Mouse (Mus musculus) midbrain, embryonic 15.5 days (tissue): Measurements from ENCODE around the gene Zbtb46. TPM values are rescaled to one million over a fixed set of nuclear protein-coding genes. Genes with fewer than 3 reads are reported as not detected.

Source experiments
- polyA plus RNA-seq: library from polyadenylated mRNA; unstranded; fragments of >200 nt; fragmentation: Nextera tagmentation; extraction: Ambion mirVana; gene quantifications from 2 replicates; pipeline ENCODE4 v1.2.1, GENCODE M21; 2015

Zbtb46 gene
- polyA plus RNA-seq, 1 experiment from 2014 or later = 26.0 TPM

Other genes with a start within 250 kb of the Zbtb46 start
- 0.18 and 0.22 TPM in 2 replicates for gene Srms, start 246.2 kb downstream of the Zbtb46 start, polyA plus RNA-seq
- 0.14 and 0.24 TPM in 2 replicates for gene Fndc11, start 239.4 kb downstream of the Zbtb46 start, polyA plus RNA-seq
- gene Helz2, start 217.4 kb downstream of the Zbtb46 start, polyA plus RNA-seq = 0.40 and 0.66 TPM in 2 replicates
- gene Gmeb2, start 171.4 kb downstream of the Zbtb46 start, polyA plus RNA-seq = 18.1 and 19.4 TPM in 2 replicates
- 1,443 and 1,470 TPM in 2 replicates for gene Stmn3, start 144.9 kb downstream of the Zbtb46 start, polyA plus RNA-seq
- gene Rtel1, start 139.7 kb downstream of the Zbtb46 start, polyA plus RNA-seq = 44.1 and 50.0 TPM in 2 replicates
- gene Zgpat, start 94.5 kb downstream of the Zbtb46 start, polyA plus RNA-seq = 96.4 and 103 TPM in 2 replicates
- 96.4 and 99.7 TPM in 2 replicates for gene Arfrp1, start 94.0 kb downstream of the Zbtb46 start, polyA plus RNA-seq
- gene Lime1, start 79.3 kb downstream of the Zbtb46 start, polyA plus RNA-seq = 66.3 and 71.4 TPM in 2 replicates
- 0.09 and 0.12 TPM in 2 replicates for gene Abhd16b, start 33.8 kb upstream of the Zbtb46 start, polyA plus RNA-seq
- gene Tpd52l2, start 37.7 kb upstream of the Zbtb46 start, polyA plus RNA-seq = 117 TPM in 2 replicates
- gene Dnajc5, start 61.1 kb upstream of the Zbtb46 start, polyA plus RNA-seq = 291 and 297 TPM in 2 replicates
- 77.2 and 81.8 TPM in 2 replicates for gene Uckl1, start 125.5 kb upstream of the Zbtb46 start, polyA plus RNA-seq
- gene Prpf6, start 132.4 kb upstream of the Zbtb46 start, polyA plus RNA-seq = 68.4 and 69.0 TPM in 2 replicates
- 97.1 and 111 TPM in 2 replicates for gene Zfp512b, start 133.4 kb upstream of the Zbtb46 start, polyA plus RNA-seq
- 232 and 239 TPM in 2 replicates for gene Samd10, start 139.8 kb upstream of the Zbtb46 start, polyA plus RNA-seq
- not detected in 2 replicates for gene Gm29797, start 197.6 kb upstream of the Zbtb46 start, polyA plus RNA-seq
- 18.3 and 19.7 TPM in 2 replicates for gene Sox18, start 212.2 kb upstream of the Zbtb46 start, polyA plus RNA-seq
- 52.2 and 54.5 TPM in 2 replicates for gene Tcea2, start 220.9 kb upstream of the Zbtb46 start, polyA plus RNA-seq
- 65.4 and 67.3 TPM in 2 replicates for gene Rgs19, start 234.6 kb upstream of the Zbtb46 start, polyA plus RNA-seq
- not detected in 2 replicates for gene Lkaaear1, start 239.0 kb upstream of the Zbtb46 start, polyA plus RNA-seq